Mouse (Mus musculus) ovary, adult 18-20 months (tissue): ENCODE data around the gene Morn4.

ENCODE experiments used
- DNase-seq: peaks from one replicate; pipeline ENCODE4 v3.0.0; 2022; ENCODE audit warnings: low spot score, mixed read lengths

Morn4 gene

DNA sequence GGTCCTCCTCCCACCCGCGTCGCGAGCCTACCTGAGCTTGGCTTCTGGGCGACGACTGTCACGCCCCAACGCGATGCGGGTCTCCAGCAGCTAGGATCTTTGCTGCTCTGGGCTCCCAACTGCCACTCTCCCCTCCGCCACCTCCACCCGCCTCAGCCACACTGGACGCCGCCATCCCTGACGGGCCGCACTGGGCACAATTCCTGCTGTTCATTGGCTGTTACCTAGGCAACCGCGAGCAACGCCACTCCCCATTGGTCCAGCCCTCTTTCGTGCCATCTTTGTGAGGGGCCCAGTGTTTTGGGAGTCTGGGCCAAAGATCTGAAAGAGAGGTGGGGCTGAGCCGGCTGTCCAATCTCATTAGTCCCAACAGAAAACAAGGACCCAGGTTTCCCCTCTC lies at the start of gene Morn4:
Gene Morn4 (minus strand): TSS at position 192 of the 400 bp plus-strand sequence.
- peak; percentile 86 for DNase-seq

DNA sequence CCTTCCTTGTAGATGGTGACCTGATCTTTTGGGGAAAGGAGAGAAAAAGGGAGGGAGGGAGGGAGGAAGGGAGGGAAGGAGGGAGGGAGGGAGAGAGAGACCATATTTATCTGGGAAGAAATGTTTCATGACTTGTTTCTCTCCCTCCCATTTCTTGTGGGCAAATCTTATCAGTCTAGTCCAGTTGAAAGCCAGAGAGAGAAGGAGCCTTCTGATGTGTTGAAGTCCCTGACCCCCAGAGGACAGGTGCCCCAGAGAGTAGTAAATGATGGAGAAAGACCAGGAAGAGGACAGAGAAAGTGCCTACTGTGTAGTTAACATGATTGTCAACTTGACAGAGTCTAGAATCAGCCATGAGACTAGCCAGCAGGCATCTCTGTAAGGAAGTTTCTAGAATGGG lies 48.9 kb upstream of the Morn4 start:
- DNase-seq, result no peak

DNA sequence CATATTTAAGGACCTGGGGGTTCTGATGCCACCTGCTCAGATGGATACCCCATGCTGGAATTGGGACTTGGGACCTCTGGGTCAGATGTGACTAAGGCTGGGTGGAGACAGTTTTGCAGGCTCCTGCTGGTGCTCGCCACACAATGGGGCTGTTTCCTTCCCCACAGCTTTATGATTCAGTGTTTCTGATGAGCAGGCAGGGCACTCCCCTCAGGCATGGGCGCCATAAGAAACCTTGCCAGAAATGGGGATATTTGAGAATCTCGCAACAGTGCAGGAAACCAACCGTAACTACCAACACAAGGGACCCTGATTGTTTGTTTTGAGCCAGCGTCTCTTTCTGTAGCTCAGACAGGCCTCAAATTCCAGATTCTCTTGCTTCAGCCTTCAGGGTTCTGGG lies 44.9 kb upstream of the Morn4 start:
- no peak for DNase-seq

GRCm38 (mm10) chr19:42130294-42130606 lies 44.1 kb upstream of the Morn4 start:
- DNase-seq, result no peak

GRCm38 (mm10) chr19:42129509-42130293 lies 43.5 kb upstream of the Morn4 start:
- DNase-seq, result no peak

- peak; percentile 99 for DNase-seq
Measured at GRCm38 (mm10) chr19:42128787-42129508, 42.8 kb upstream of the Morn4 start, which contains the start of gene Avpi1. Gene Avpi1 (minus strand): TSS chr19:42129059.

DNA sequence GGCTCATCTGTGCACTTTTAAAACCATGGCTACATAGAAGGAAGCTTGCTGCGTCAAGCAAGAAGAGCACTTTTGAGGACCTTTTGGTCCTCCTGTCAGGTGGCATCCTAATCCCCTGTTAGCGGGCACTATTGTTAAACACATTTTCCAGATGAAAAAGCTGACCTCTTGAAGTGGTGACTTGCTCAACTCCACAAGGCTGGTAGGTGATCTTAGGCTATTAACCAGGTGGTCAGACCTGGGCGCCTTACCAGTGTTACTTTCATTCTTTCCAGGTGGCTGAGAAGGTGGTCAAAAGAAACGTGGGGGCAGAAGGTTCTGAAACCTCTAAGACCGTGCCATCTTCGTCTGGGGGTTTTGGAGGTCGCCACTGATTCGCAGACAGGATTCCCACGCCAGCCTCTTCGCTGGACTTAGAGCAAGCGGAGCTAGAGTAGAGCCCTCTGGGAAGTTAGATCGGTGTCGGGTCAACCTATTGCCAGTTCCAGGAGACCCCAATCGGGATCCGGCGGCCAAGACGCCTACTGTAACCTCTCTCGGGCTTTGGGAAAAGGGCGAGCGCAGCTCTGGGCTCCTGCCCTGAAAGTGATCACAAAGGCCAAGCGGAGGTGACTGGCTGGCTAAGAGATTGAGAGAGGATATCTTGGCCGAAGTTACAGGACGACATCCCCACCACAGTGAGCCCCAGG lies 42.0 kb upstream of the Morn4 start:
- no peak for DNase-seq

- DNase-seq, result no peak
Measured at GRCm38 (mm10) chr19:42127024-42127423, 40.9 kb upstream of the Morn4 start.

DNA sequence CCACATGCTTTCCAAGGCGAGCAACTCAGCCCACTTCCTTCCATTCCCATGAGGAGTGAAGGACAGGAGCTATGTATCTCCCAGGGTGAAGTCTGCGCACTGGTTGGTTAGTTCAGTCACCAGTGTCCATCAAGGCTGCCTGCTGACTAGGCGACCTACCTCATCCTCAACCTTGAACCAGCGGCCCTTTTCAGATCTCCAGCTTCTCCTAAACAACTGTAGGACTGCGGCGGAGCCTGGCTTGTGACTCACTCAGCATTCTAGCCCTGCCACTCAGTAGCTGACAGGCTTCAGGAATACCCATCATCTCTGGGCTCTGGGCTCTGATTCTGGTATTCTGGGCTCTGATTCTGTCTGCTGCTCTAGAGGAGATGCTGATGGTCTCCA lies 40.1 kb upstream of the Morn4 start:
- no peak for DNase-seq

GRCm38 (mm10) chr19:42125501-42126218 lies 39.5 kb upstream of the Morn4 start:
- no peak for DNase-seq

- no peak for DNase-seq
Measured at GRCm38 (mm10) chr19:42124684-42125083, 38.5 kb upstream of the Morn4 start.

GRCm38 (mm10) chr19:42120451-42120850 lies 34.3 kb upstream of the Morn4 start:
- no peak for DNase-seq

GRCm38 (mm10) chr19:42118596-42118995 lies 32.4 kb upstream of the Morn4 start:
- DNase-seq, result no peak

DNA sequence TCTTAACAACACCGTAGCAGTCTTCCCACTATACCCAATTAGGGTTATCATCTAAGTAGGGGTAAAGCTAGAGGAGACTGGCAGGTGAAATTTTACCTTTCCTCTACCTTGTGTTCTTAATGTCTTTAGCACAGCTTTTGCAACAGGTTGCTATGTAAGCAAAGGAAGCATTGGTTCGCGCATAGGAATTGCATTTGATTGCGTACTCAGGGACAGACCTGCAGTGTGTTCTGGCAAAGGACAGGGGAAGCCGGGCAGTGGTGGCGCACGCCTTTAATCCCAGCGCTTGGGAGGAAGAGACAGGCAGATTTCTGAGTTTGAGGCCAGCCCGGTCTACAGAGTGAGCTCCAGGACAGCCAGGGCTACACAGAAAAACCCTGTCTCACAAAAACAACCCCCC lies 32.0 kb upstream of the Morn4 start:
- no peak for DNase-seq

DNA sequence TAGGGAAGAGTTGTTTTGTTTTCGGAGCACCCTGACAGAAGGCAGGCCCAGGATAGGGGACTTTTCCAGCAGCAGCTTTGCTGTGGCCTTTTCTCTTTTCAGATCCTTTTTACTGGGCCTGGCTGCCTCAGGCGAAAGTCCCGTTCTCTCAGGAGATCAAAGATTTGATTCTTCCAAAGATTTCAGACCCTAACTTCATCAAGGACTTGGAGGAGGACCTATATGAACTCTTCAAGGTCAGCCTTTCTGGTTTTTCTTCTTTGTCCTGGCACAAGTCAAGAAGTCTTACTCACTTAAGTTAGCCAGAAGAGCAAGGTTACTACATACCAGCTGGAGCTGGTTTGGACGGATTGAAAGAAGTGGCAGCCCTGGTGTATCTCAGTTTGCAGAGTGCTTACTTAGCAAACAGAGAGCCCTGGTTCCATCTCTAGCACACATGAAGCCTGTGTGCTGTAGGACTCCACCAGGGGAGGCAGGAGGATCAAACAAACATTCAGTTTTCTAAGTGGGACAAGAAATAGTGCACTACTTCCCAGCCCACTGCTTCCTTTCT lies 29.7 kb upstream of the Morn4 start:
- no peak for DNase-seq

DNA sequence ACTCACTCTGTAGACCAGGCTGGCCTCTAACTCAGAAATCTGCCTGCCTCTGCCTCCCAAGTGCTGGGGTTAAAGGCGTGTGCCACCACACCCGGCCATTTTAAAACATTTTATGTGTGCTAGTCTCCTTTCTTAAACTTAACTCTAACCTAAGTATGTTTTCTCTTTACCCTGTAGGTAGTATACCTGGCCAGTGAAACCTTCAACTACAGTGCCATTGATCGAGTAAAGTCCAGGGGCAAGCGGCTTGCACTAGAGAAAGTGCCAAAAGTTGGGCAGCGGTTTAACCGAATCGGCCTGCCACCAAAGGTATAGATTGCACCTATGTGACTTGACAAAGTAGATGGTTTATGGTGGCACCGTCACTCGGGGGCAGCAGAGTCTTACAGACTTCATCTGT lies 18.5 kb upstream of the Morn4 start:
- DNase-seq, result no peak

DNA sequence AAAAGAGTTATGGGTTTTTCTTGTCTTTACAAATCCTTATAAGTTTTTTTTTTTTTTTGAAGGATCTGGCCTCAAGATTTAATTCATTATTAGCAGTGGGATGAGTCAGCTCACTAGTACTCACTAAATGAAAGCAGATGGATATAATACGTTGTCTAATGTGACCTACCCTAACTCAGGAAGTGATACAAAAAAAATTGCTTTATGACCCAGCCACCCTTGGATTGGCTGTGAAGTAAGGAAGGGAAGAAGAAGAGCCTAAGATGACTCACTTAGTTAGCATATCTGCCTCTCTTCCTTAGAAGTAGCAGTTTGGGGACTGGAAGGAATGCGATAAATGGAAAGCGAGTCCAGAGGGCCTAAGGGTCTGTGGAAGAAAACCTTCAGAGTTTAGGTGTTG lies 13.2 kb upstream of the Morn4 start:
- no peak for DNase-seq

DNA sequence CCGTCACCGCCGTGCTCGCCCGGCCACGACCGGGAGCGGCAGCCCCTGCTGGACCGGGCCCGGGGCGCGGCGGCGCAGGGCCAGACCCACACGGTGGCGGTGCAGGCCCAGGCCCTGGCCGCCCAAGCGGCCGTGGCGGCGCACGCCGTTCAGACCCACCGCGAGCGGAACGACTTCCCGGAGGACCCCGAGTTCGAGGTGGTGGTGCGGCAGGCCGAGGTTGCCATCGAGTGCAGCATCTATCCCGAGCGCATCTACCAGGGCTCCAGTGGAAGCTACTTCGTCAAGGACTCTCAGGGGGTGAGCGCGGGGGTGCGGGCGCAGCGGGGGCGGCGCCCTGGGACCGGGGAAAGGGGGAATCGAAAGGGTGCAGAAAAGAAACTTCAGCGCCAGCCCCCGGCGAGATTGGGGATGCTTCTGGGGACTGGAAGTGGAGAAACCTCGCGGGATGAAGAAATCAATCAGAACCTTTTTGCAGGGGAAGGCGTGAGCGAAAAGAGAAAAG lies 4.5 kb upstream of the Morn4 start:
- peak; percentile 23 for DNase-seq

GRCm38 (mm10) chr19:42089748-42090595 lies 3.8 kb upstream of the Morn4 start, which contains the start of gene Pi4k2a:
Gene Pi4k2a (plus strand): TSS chr19:42090470.
- peak; percentile 100 for DNase-seq

DNA sequence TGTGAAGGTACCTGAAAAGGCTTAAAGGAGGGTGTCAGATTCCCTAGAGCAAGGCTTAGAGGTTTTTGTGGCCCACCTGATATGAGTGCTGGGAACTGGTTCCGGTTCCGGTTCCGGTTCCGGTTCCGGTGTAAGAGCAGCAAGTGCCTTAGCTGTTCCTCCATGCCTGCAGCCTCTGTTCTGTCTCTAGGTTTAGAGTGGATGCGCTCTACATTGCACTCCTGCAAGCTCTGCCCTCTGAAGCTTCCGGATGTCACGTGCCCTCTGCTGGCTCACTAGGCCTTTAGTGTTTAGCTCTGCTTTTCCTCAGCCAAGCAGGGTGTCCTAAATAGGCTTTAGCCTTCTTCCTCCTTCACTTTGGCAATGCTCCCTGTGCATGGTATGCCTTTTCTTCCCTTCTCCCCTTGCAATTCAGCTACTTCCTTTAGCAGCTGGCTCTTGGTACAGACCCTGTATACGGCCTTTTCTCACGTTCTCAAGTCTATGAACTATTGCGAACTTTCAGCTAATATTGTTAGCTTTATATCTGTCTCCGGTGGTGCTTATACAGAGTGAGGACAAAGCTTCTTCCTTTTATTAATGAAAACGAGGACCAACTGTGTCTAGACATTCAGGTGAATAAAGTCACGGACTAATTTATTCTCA lies 3.1 kb upstream of the Morn4 start:
- peak; percentile 43 for DNase-seq
